Mouse (Mus musculus) left cerebral cortex, postnatal 14 days (tissue): ENCODE results near the gene ccdc198. TPM values are rescaled to one million over a fixed set of nuclear protein-coding genes. Genes with fewer than 3 reads are reported as not detected.
"Not testable (repeated sequence)": the region's sequence is repeated elsewhere in the genome, so short reads cannot be mapped to it uniquely, and the experiment has no call there.

ENCODE experiments used
- DNase-seq, 2 experiments: peaks; one replicate each; pipeline ENCODE4 v3.0.0; 2021 to 2022; ENCODE audit warnings: low spot score in 2 of 2, mixed read lengths in 1 of 2
- intact Hi-C: fragments of 180-260 bp; cut with DNase I; formaldehyde crosslinking; loops from one replicate; pipeline ENCODE4 v1.15.1; 2025
- long read RNA-seq, 2 experiments: library from polyadenylated mRNA; stranded (forward); transcript quantifications; one replicate each; pipeline ENCODE4 v2.0.0; 2021
- total RNA-seq, 2 experiments: library from RNA; stranded (reverse); gene quantifications; 2 replicates each; pipeline ENCODE4 v1.2.3; 2021

Gene ccdc198
- total RNA-seq = not detected
- long read RNA-seq, experiment 1 = 0 reads
- long read RNA-seq, experiment 2 = 0 reads

DNA sequence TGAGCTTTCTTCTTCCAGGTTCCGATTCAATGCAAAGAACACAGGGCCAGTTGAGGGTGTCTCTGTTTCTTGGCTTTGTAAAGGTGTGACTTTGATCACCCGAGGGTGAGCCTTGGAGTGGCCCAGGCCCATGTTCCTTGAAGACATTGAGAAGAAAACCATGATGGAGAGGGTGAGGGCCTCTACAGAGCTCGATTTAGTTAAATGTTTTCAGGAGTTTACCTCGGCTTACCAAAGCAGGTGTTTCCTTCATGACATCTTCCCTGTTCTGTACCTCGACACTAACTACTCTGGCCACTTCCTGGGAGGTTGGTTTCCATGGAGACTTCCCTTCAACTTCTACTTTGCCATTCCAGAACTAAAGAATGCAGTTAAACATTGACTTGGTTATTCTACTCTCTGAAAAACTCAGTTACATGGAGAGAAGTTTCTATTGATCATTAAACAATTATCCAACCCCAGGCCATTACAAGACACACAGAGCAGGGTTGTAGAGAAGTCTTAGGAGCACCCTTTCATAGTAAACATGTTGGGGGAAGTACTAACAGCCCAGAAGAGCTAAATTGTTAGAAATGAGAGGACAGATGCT lies at the start of gene ccdc198:
ccdc198 (minus strand) TSS at position 349 of the 589 bp plus-strand sequence.
- intact Hi-C loops = no loop called here
- DNase-seq = no peak

DNA sequence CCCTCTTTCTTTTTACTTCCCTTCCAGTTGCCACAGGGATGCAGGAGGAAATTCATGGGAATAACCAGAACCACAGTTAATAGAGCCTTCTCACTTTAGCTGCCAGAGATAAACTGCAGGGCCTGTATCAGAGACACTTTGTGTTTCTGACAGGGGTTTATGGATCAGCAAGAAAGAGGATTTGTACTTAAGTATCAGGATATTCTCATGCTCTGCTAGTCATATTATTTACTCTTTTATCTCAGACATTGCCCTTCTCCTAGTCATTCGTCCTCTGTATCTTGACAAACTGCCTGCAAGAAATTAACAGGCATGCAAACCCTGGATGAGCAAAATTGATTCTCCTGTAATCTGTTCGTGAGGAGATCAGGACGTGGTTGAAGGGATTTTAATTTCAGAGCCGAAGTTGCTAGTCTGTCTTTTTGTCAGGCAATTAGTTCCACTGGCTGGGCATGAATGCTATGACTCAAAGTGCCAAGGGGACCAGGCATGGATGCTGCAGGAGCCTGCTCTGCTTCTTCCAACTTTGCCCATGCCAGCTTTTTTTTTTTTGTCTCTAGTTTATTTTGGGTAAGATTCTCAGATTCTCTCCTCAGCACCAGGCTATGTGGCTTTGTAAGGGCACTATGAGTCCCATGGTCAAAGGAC lies 48.7 kb upstream of the ccdc198 start:
- DNase-seq = no peak
- intact Hi-C loops = no loop called here

DNA sequence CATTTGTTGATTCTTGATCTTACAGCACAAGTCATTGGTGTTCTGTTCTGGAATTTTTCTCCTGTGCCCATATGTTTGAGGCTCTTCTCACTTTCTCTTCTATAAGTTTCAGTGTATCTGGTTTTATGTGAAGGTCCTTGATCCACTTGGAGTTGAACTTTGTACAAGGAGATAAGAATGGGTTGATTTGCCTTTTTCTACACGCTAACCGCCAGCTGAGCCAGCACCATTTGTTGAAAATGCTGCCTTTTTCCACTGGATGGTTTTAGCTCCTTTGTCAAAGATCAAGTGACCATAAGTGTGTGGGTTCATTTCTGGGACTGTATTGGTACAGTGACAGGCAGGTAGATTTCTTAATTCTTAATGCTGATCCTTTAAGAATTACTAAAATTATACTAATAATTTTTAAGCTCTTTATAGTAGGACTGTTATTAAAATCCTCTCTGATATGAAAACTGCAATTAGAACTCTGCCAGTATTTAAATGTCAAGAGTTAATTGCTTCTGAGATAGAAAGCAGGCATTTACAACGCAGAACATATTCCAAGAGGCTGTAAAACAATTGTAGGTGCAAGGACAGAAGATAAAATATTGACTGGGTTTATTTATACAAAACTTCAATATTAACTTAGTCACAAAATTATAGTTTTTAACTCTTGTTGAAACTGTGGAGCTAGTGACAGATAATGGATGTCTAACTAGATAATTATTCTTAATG lies 44.9 kb upstream of the ccdc198 start:
- intact Hi-C loops = no loop called here
- no peak for DNase-seq

DNA sequence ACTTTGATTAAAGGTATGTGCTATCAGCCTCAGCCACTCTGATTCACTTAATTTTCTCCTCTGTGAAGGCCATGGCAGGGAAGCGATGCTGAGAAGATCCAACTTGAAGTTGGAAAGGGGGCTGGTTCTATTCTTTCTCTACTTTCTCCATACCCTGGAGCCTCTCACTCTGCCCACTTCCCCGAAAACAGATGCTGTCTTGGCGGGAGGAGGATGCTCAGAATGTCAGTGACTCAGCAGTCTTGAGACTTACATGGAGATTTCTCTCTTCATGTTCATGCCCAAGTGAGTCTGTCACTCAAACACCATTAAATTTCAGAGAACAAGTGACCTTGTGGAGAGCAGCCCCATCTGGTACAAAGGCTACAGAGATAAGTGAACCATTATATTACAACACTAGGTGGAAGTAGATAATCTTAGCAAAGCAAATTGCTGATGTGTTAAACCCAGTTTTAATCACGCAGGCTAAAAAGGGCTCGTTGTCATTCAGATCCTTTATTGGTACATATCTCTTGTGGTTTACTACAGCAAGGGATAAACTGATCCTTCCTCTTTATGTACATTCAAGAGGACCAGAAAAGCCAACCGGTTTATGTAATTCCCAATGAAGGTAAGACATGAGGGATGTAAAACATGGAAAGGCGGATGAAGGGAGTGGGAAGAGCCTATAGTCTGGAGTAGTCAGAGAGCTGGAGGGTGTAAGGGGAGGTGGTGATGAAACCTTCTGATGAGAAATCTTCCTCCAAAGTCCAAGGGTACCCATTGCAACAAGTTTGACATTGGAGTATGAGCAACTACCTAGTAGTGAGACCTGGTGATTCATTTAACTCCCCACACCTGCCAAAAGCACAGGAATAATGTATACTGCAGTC lies 38.7 kb upstream of the ccdc198 start:
- intact Hi-C loops = no loop called here

DNA sequence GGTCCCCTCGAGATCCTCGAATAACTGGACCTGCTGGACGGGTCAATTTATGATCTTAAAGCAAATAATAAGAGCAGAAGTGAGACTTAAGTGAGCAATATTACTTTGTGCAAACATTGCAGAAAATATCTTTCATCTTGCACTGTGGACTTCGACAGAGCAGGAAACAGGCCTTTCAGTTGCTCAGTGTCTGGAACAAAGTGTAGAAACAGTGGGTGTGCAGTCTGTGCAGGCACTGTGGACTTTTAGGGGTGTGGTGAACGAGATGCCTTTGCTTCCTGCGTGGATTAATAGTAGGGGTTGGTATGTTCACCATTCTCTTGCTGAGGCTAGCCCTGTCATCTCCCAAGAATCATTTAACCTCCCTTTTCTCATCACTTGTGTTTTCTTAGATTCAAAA lies 33.6 kb upstream of the ccdc198 start:
- DNase-seq = no peak
- intact Hi-C loops = no loop called here

More for the DNA sequence above, 38.7 kb upstream of the ccdc198 start:
- DNase-seq = peak; percentile 17 to 34

DNA sequence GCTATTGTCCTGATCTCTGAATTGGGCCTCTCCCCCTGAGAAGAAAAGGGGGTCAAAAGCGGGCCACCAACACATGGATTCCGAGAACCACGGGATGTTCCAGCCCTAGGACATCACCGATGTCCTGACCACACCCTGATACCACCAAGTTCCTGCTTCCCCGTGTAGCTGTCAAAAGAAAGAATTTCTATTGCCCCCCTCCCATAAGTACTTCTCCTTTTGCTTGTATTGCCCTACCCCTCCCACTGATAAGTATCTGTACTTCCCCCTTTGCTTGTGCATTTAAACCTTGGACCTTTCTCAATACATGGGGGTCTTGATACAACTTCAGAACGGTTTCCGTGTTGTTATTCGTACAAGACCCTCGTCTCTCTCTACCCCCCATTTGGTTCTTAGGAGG lies 33.2 kb upstream of the ccdc198 start:
- DNase-seq, intact Hi-C loops: not testable (repeated sequence)

DNA sequence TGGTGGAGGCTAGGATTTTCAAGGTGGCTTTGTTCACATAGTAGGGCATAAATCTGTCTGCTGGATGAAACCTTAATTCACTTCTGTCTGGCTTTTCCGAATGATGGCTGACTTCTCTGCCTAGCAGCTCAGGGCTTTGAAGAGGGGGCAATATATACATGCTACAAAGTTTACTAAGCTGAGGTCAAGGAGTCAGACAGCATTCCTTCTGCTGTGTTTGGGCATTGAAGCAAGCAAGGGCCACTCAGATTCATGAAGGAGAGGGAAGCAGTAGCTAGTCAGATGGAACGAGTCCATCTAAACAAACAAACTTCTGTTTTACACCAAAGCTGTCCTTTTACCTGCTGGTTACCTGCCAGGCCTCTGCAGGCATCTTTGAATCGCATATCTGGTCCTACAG lies 32.4 kb upstream of the ccdc198 start:
- intact Hi-C loops = no loop called here
- no peak for DNase-seq

DNA sequence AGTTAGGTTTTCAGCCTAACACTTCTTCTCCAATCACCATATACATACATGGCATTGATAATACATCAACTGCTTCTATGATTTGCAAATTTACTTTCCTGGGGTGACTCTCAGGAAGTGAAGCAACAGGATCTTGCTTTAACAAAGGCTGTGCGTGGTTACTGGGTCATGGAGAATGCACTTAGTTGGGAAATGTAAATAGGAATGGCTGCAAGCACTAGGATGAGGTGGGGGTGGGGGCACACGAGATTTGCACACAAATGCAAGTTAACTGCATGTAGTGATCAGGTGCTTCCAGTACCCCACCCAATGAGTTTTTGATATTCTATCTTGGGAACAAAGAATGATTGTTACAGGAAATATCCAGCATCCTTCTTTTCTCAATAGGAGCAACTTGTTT lies 30.1 kb upstream of the ccdc198 start:
- no peak for DNase-seq
- intact Hi-C loops = no loop called here

DNA sequence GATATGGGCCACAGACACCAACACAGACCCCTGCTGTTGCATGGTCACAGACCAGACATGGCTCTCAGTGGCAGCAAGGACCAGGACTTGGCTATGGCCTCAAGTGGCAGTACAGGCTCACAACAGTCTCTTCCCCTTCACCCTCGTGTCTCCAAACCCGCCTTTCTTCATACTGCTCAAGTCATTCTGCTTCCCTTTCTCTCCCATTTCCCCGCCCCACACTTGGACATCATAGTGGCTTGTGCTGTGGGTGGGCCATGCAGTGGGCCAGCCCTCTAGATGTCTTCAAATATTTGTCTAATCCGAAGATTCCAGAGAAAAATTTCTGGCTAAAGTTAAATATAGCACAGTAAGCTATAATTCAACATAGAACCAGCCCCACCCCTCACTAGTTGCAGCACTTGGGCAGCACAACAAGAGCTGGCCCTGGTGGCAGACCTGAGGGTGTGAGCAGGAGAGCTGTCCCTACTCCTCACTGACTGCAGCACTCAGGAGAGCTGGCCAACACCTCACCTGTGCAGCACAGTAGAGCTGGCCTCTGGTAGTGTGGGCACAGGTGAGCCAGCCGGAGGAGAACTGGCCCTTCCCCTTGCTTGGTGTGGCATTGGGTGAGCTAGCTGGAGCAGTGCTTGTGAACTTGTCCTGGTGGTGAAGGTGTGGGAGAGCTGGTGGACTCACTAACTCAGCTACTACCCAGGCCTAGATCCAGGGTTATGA lies 20.2 kb upstream of the ccdc198 start:
- DNase-seq = no peak
- intact Hi-C loops = no loop called here

DNA sequence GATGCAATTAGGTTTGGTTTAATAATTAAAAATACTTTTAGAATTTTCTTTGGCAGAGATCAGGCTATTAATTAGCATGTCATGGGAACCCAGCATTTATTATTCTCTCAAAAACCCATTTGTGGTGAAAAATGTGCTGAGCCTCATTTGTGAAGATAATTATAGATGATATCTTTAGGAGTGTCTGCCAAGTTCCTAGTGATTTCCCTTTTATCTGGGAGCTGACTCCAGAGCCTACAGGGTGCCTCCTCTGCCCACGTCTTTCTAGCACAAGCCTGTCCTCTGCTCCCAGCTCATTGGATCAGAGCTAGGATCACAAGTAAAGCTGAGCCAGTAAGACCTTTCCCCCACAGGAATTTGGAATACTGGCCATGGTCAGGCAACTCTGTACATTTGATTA lies 3.8 kb downstream of the ccdc198 start:
- DNase-seq = no peak
- intact Hi-C loops = loop anchor here (5.0 kb wide), 1 partner anchor 286 kb away; the partner anchor contains the start of gene Slc35f4

DNA sequence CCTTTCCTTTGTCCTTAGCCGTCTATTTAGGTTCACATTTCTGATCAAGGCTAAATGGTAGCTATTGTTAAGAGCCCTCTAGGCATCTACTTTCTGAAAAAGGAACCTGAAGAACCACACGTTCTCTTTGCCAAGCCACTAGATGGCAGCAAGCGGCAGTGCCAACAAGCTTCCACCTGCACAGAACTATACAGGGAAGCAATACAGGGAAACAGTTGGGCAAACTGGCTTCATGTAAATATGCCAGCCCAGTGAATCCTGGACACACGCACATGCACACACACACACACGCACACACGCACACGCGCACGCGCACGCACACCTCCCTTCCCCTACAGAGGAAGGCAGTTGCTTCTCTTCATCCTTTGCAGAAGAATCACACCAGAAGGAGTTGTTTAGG lies 7.1 kb downstream of the ccdc198 start:
- intact Hi-C loops = loop anchor here (5.0 kb wide), 3 partner anchors 109 to 494 kb away; no protein-coding TSS in a partner anchor
- peak; percentile 74 to 77 for DNase-seq

DNA sequence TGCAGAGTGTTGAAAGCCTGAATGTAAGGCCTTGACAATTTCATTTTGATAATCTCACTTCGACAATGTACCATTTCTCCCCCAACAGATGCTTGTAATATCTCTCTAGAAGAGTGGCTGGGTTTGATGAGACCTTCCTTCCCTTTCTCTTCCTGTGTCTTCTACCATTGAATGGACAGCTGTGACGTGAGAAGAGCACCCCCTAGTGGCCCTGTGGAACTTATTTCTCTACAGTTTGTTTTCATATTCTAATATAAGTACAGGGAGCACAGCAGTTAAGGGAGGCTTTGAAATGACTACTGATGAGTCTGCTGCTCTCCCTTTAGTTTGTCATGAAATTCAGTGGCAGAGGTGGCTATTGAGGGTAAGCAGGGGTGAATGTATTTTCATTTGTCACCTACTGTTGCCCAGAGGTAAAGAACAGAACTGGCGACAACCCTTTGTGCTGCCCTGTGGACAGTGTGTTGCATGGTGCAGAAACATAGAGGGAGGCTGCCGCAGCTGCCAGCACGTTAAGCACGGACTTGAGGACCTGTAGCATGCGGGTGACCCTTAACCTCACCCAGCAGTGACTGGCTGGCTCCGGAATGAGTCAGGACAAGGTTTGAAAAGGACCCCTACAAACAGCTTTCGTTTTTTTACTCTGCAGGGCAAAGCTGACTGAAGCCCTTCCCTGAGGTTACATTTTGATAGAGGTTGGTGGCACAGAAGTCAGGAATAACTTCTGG lies 10.3 kb downstream of the ccdc198 start:
- intact Hi-C loops = loop anchor here (5.0 kb wide), 3 partner anchors 112 to 497 kb away; no protein-coding TSS in a partner anchor
- peak; percentile 42 to 58 for DNase-seq

DNA sequence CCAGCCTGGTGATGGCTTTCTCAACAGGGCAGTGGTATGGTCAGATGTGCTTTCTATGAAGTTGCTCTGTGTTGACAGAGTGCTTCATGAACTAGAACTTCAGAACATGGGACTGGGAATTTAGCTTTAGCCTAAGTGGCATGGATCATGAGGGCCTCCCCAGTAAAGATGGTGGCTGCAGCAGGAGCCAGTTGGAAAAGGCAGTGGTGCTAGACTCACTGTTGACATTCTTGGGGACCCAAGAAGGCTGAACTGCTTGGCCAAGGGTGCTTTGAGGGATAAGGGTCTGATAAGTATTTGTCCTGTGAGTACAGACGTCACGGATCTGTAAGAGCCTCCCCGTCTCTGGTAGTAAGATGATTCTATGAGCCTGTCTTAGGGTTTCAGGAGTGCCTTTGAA lies 13.4 kb downstream of the ccdc198 start:
- intact Hi-C loops = no loop called here
- DNase-seq = no peak

DNA sequence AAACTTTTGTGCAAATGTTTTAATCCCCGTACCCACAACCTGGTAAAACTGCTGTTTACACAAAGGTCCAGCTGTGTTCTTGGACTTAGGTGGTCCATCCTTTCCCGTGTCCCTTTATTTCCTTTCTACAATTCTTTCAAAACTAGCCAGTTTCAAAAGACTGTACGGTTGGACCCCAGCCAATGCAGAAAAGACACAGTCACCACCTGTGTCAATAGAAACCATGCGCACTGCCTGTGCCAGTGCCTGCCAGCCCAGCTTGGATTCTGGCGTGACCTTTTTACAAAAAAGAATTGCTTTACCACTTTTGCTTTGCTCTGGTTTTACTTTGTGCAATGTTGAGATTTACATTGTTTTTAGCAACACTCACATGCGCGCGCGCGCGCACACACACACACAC lies 18.3 kb downstream of the ccdc198 start:
- DNase-seq = no peak
- intact Hi-C loops = no loop called here

DNA sequence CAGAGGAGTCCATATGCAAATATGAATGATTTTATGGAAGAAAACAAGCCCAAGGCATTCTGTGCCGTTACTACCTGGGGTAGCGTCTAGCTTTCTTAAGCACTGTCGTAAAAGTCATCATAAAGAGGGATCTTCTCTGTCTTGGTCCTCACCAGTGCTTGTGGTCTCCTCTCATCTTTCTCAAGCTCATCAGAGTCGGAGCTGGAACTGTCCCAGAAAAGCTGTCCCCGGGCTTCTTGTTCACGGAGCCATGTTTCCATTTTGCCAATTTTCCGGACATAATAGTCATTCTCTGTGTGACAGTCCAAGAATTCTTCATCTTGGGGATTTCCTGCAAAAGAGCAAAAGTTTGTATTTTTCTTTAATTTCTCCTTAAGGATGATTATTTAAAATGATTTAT lies 18.8 kb downstream of the ccdc198 start:
- intact Hi-C loops = no loop called here
- DNase-seq = no peak

DNA sequence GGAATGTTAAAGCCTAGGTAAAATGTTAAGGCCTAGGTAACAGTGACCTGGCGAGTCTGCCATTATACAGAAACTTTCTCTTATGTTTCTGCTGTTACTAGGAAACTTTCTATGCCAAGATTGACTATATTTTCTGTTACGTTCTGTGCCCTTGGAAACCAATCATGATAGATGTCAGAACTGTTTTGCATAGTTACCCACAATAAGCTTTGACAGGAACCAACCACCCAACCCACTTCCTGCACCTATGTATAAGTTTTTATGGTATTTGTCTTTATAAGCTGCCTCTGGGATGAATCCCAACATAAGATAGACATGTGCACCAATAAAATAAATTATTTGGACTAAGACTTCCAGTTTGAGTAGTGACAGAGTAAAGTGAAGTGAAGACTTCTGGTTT lies 23.5 kb downstream of the ccdc198 start:
- intact Hi-C loops = no loop called here
- DNase-seq = no peak

DNA sequence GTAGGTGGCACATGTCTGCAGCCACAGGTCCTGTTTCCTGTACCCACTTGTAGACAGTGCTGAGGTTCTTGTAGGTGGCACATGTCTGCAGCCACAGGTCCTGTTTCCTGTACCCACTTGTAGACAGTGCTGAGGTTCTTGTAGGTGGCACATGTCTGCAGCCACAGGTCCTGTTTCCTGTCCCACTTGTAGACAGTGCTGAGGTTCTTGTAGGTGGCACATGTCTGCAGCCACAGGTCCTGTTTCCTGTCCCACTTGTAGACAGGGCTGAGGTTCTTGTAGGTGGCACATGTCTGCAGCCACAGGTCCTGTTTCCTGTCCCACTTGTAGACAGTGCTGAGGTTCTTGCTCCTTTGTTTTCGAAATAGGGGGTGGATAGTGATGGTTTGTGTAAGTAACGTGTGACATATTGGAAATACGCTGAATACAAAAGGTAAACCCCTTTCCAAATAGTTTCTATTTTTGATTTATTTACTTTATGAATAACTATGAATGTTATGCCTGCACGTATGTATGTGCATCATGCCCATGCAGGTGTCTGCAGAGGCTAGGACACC lies 25.7 kb downstream of the ccdc198 start:
- intact Hi-C loops, DNase-seq: not testable (repeated sequence)

DNA sequence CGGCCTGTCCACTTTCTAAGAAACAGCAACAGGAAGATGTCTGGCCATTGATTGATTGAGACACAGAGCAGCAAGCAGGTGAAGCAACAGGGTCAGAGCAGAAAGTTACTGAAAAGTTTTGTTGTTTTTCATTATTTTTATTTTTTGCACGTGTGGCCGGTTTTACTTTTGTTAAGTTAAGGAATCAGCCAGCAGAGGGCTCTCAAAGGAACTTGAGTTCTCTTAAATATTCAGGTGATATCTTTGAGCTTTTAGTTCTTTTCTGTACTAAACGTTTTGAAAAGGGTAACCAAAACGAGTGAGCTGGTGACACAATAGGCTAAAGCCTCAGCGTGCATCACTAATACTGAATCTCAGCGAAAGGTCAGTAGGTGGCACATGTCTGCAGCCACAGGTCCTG lies 26.6 kb downstream of the ccdc198 start:
- DNase-seq = no peak
- intact Hi-C loops = no loop called here
